Mouse (Mus musculus) limb, embryonic 14.5 days (tissue): ENCODE measurements around the gene Coq4. TPM values are rescaled to one million over a fixed set of nuclear protein-coding genes. Genes with fewer than 3 reads are reported as not detected.

Experiments used
- ATAC-seq: fragments of 200-750 bp; cut with Nextera tagmentation; 2 replicates; pipeline ENCODE4 v1.8.0; 2017; ENCODE audit warnings: low read depth, moderate number of reproducible peaks, moderate TSS enrichment; ENCODE audit not compliant: low FRiP score
- DNase-seq: peaks from one replicate; pipeline ENCODE4 v3.0.0-alpha.2; 2015; ENCODE audit warnings: low spot score
- H3K27ac ChIP-seq: fragments of 300-500 bp; sonication (generic); replicated peaks from 2 replicates; pipeline ENCODE4 v1.5.1; 2014; ENCODE audit warnings: low read depth, mild to moderate bottlenecking, low read length, moderate library complexity, mixed read lengths
- H3K27me3 ChIP-seq: fragments of 300-500 bp; sonication (generic); 2 replicates; pipeline ENCODE4 v1.6.1; 2014; ENCODE audit warnings: low read length, mixed read lengths; ENCODE audit not compliant: control insufficient read depth, insufficient read depth
- H3K36me3 ChIP-seq: fragments of 300-500 bp; sonication (generic); 2 replicates; pipeline ENCODE4 v1.6.1; 2014; ENCODE audit warnings: mild to moderate bottlenecking, low read length, moderate library complexity, mixed read lengths; ENCODE audit not compliant: control insufficient read depth, insufficient read depth
- H3K4me1 ChIP-seq: fragments of 300-500 bp; sonication (generic); 2 replicates; pipeline ENCODE4 v1.6.1; 2014; ENCODE audit warnings: antibody characterized with exemption, low read length, mixed read lengths; ENCODE audit not compliant: control insufficient read depth, insufficient read depth
- H3K4me2 ChIP-seq: fragments of 300-500 bp; sonication (generic); replicated peaks from 2 replicates; pipeline ENCODE4 v1.6.1; 2014; ENCODE audit warnings: low read depth, mild to moderate bottlenecking, low read length, moderate library complexity; ENCODE audit not compliant: severe bottlenecking
- H3K4me3 ChIP-seq: fragments of 300-500 bp; sonication (generic); replicated peaks from 2 replicates; pipeline ENCODE4 v1.5.1; 2014; ENCODE audit warnings: low read length
- H3K9ac ChIP-seq: fragments of 300-500 bp; sonication (generic); 2 replicates; pipeline ENCODE4 v1.6.1; 2014; ENCODE audit warnings: mild to moderate bottlenecking, low read depth, low read length, moderate library complexity; ENCODE audit not compliant: severe bottlenecking
- H3K9me3 ChIP-seq: fragments of 300-500 bp; sonication (generic); 2 replicates; pipeline ENCODE4 v1.6.1; 2016; ENCODE audit warnings: low read length; ENCODE audit not compliant: control insufficient read depth
- POLR2A ChIP-seq: fragments of 200-500 bp; IDR thresholded peaks from 2 replicates; pipeline ENCODE4 v1.8.0; 2012; ENCODE audit warnings: inconsistent platforms, mild to moderate bottlenecking, moderate library complexity, borderline replicate concordance; ENCODE audit not compliant: insufficient read depth, insufficient read length; ENCODE audit errors: extremely low read depth
- WGBS: fragments of 180-500 bp; shearing (Covaris S2); extraction: QIAGEN DNeasy Blood & Tissue Kit; methylation state at CpG from one replicate; pipeline ENCODE4 v1.1.7; 2014; 5-methylcytosine and 5-hydroxymethylcytosine counted together
- polyA plus RNA-seq, 2 experiments: library from polyadenylated mRNA; depleted of rRNA in 1 of 2; stranded (reverse) in 1 of 2; unstranded in 1 of 2; fragments of >200 nt; fragmentation: Nextera tagmentation in 1 of 2; extraction: Ambion mirVana in 1 of 2; gene quantifications; 2 replicates each; pipeline versions ENCODE4 v1.2.1 to v1.2.3; 2012 to 2014

Coq4 gene
- polyA plus RNA-seq, 2 experiments, result 27.2 to 29.4 TPM

DNA sequence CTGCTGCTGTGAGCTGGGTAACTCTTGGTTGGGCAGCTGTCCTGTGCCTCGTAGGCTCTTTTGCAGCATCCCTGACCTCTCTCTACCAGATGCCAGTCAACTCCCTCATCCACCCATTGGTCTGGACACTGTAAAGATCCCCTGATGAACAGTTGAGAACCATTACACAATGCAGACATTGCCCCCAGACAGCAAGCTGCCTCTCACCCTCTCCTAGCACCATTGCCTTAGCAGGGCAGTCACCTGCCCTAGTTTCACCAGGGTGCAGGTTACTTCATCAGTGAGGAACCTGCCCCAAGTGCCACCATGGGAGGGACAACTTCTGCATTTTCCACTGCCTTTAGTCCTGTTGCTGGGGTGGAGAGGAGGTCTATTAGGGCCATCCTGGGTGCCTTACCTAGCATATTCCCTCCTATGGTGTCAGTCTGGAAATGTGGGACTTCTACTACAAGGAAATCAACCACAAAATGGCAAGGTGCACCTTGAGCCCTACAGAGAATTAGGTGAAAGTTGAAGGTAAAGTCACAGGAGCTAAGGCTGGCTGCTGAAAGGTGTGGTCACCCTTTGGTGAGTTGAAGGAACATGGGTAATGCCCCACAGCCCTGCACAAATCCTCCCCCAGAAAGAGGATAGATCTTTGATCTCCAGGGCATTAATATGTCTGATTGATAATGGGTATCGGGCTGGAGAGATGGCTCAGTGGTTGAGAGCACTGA lies 5.6 kb downstream of the Coq4 start:
- no peak for ATAC-seq
- no peak for TF ChIP-seq POLR2A
- Histone ChIP-seq H3K27ac (no peak overlapping the region), H3K4me3 (no peak overlapping the region), H3K27me3 (no peaks in the 10 kb centered on the region), H3K9ac (no peak overlapping the region), H3K9me3 (no peaks in the 10 kb centered on the region), H3K4me2 (no peak overlapping the region), H3K4me1 (peaks cover 5% of the 10 kb centered on the region; the same call in 1 of the 2 replicates), H3K36me3 (peaks cover 46% of the 10 kb centered on the region)
- no peak for DNase-seq
- WGBS, result 96% methylated on average over 2 of the region's 2 CpGs

DNA sequence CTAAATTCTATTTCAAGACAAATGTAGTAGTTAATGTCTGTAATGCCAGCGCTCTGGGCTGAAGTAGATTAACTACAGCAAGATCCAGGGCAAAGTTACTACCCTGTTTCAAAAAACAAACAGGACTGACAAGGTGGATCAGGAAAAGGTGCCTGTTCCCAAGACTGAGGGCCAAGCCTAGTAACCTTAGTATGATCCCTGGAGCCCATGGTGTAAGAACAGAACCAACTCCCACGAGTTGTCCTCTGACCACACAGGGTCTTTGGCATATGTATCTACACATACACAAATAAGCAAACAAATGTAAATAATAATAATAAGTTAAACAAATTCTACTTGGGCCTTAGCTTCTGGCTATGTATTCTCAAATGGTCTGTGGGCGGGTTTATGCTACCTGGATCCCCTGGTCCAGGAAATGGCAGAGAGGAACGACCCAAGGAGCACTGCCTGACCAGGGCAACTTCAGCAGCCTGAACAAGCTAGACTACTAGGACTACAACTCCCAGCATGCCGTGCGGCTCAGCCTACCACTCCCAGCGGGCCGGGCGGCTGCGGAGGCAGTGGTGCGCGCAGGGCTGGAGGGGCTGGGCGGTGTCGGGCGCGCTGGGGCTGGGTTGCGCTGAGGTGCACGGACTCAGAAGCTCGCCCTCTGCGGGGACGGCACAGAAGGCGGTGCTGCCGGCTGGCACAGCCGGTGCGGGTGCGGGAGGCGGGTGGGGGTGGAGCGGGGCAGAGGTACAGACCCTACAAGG lies 15.0 kb downstream of the Coq4 start, which contains the start of gene Slc27a4:
Slc27a4 (plus strand) TSS at position 560 of the 752 bp plus-strand sequence.
- WGBS, result 7% methylated on average over 22 of the region's 28 CpGs
- TF ChIP-seq POLR2A, result 0 out of 2 replicates have a peak, but pooled peaks have one; percentile 29
- peak; percentile 97 for DNase-seq
- Histone ChIP-seq H3K9me3 (no peaks in the 10 kb centered on the region), H3K4me2 (peak within 1 kb of the TSS; percentile 77), H3K27ac (peak within 1 kb of the TSS; percentile 65), H3K27me3 (no peaks in the 10 kb centered on the region), H3K4me1 (peaks cover 12% of the 10 kb centered on the region), H3K36me3 (peaks cover 24% of the 10 kb centered on the region), H3K9ac (peak within 1 kb of the TSS; percentile 75), H3K4me3 (peak within 1 kb of the TSS; percentile 80)
- ATAC-seq, result peak; percentile 96

DNA sequence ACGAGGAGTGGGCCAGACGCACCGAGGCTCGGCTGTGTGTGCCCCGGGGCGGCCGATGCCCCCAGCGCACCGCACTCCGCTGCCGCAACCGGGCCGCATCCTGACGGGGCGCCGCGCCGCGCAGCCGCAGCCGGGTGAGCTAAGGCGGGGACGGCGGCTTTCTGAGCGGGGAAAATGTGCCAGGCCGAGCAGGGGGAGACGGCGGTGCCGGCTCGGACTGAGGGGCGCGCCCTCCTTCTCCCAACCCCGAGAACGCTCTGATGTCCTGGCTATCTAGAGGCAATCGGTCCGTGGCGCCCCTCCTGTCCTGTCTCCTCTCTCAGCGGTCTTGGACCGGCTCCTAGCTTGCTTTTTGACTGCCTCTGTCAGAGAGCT lies 15.5 kb downstream of the Coq4 start:
- DNase-seq, result no peak
- Histone ChIP-seq H3K4me1 (peaks cover 12% of the 10 kb centered on the region), H3K9me3 (no peaks in the 10 kb centered on the region), H3K9ac (peak overlapping the region; percentile 75), H3K27me3 (no peaks in the 10 kb centered on the region), H3K4me3 (peak overlapping the region; percentile 80), H3K27ac (peak overlapping the region; percentile 65), H3K36me3 (peaks cover 29% of the 10 kb centered on the region), H3K4me2 (peak overlapping the region; percentile 77)
- ATAC-seq, result peak; percentile 74
- TF ChIP-seq POLR2A, result 0 out of 2 replicates have a peak, but pooled peaks have one; percentile 2
- 0% methylated on average over 31 of the region's 39 CpGs for WGBS

DNA sequence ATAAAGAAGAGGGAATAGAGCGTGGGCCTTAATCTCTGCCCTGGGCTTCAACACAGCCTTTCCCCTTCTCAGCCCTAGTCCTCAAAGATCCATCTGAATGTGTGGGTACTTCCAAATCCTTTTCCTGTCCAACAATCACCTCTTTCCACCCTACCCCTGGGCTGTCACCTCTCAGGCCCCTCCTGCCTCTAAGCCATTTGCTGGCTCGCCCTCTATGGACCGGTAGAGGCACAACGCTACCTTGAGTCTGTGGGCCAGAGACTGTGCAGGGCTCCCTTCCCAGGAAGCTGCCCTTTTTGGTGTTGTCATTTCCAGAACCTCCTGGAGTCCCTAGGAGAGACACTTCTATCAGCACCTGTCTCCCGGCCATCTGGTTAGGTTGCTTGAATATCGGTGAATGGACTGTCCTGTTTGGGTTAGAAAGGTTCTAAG lies 16.1 kb downstream of the Coq4 start:
- Histone ChIP-seq H3K4me3 (peak overlapping the region; percentile 80), H3K27me3 (no peaks in the 10 kb centered on the region), H3K27ac (no peak overlapping the region), H3K9ac (peak overlapping the region; percentile 75), H3K4me1 (peaks cover 12% of the 10 kb centered on the region), H3K36me3 (peaks cover 35% of the 10 kb centered on the region), H3K4me2 (peak overlapping the region; percentile 77), H3K9me3 (no peaks in the 10 kb centered on the region)
- DNase-seq, result no peak
- ATAC-seq, result no peak
- WGBS, result 28% methylated on average over 6 of the region's 6 CpGs
- no peak for TF ChIP-seq POLR2A

DNA sequence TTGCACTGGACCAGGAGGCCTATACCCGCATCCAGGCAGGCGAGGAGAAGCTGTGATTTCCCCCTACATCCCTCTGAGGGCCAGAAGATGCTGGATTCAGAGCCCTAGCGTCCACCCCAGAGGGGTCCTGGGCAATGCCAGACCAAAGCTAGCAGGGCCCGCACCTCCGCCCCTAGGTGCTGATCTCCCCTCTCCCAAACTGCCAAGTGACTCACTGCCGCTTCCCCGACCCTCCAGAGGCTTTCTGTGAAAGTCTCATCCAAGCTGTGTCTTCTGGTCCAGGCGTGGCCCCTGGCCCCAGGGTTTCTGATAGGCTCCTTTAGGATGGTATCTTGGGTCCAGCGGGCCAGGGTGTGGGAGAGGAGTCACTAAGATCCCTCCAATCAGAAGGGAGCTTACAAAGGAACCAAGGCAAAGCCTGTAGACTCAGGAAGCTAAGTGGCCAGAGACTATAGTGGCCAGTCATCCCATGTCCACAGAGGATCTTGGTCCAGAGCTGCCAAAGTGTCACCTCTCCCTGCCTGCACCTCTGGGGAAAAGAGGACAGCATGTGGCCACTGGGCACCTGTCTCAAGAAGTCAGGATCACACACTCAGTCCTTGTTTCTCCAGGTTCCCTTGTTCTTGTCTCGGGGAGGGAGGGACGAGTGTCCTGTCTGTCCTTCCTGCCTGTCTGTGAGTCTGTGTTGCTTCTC lies 28.5 kb downstream of the Coq4 start:
- ATAC-seq, result no peak
- H3K4me1 ChIP-seq, result peaks cover 7% of the 10 kb centered on the region
- no peaks in the 10 kb centered on the region for H3K27me3 ChIP-seq
- DNase-seq, result no peak
- H3K9me3 ChIP-seq, result no peaks in the 10 kb centered on the region
- H3K36me3 ChIP-seq, result peaks cover 58% of the 10 kb centered on the region
- no peak overlapping the region for H3K9ac ChIP-seq
- H3K27ac ChIP-seq, result no peak overlapping the region
- WGBS, result 79% methylated on average over 10 of the region's 11 CpGs
- no peak overlapping the region for H3K4me2 ChIP-seq
- H3K4me3 ChIP-seq, result no peak overlapping the region
- no peak for TF ChIP-seq POLR2A
